Mouse (Mus musculus): ENCODE results near the gene Fam43b.

DNA sequence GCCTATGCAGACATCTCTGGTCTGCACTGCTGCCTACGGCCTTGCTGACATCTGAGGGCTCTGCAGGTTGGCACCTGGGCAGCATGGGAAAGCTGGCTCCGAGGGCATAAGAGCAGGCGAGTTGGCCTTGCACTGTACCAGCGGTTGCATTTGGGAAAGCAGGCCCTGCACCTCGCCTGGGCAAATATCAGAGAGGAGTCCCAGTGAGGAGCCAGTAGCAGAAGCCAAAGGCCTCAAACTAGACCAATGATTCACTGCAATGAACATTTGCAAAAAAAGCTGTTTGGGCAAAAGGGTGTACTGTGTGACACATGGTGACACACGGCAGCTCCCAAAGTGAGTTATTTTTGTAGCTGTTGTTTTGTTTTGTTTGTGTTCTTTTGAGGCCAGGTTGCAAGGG, 28.7 kb upstream of the Fam43b start:
- no peak for TF ChIP-seq EP300 (optimal IDR thresholded peaks at IDR 0.05)
- TF ChIP-seq CTCF (IDR thresholded peaks at IDR 0.05; ENCODE audit: low read depth): no peak
